Mouse (Mus musculus) bone marrow, adult 2 months (tissue): ENCODE data around the gene Ccdc9b.

Experiments
- CTCF ChIP-seq: fragments of 200-500 bp; IDR thresholded peaks from 2 replicates; pipeline ENCODE4 v1.5.1; 2011; ENCODE audit warnings: low read length, control low read depth; ENCODE audit not compliant: control insufficient read depth, insufficient read depth
- POLR2A ChIP-seq: fragments of 200-500 bp; IDR thresholded peaks from 2 replicates; pipeline ENCODE4 v1.6.1; 2011; ENCODE audit warnings: low read depth, mild to moderate bottlenecking, control low read depth, low read length, borderline replicate concordance; ENCODE audit not compliant: control insufficient read depth

- TF ChIP-seq CTCF (no peak), POLR2A (no peak)
Measured at GRCm38 (mm10) chr2:118790221-118790550, 27.7 kb upstream of the Ccdc9b start.
